Mouse (Mus musculus) stomach, embryonic 16.5 days (tissue): ENCODE data around the gene Lingo4. TPM values are rescaled to one million over a fixed set of nuclear protein-coding genes. Genes with fewer than 3 reads are reported as not detected.

Source experiments
- ATAC-seq: fragments of 200-750 bp; cut with Nextera tagmentation; 2 replicates; pipeline ENCODE4 v1.8.0; 2017; ENCODE audit warnings: moderate number of reproducible peaks, moderate TSS enrichment; ENCODE audit not compliant: insufficient read depth, low FRiP score
- H3K27ac ChIP-seq: fragments of 300-500 bp; sonication (generic); 2 replicates; pipeline ENCODE4 v1.5.1; 2014; ENCODE audit warnings: low read length
- H3K27me3 ChIP-seq: fragments of 300-500 bp; sonication (generic); 2 replicates; pipeline ENCODE4 v1.6.1; 2014; ENCODE audit warnings: low read length, control low read depth, mixed read lengths; ENCODE audit not compliant: control insufficient read depth, insufficient read depth
- H3K36me3 ChIP-seq: fragments of 300-500 bp; sonication (generic); 2 replicates; pipeline ENCODE4 v1.6.1; 2014; ENCODE audit warnings: low read length; ENCODE audit not compliant: control insufficient read depth, insufficient read depth
- H3K4me1 ChIP-seq: fragments of 300-500 bp; sonication (generic); 2 replicates; pipeline ENCODE4 v1.6.1; 2014; ENCODE audit warnings: low read length, control low read depth, mixed read lengths; ENCODE audit not compliant: control insufficient read depth, insufficient read depth
- H3K4me2 ChIP-seq: fragments of 300-500 bp; sonication (generic); 2 replicates; pipeline ENCODE4 v1.6.1; 2014; ENCODE audit warnings: low read depth, low read length, mixed read lengths
- H3K4me3 ChIP-seq: fragments of 300-500 bp; sonication (generic); replicated peaks from 2 replicates; pipeline ENCODE4 v1.5.1; 2014; ENCODE audit warnings: mild to moderate bottlenecking, low read length
- H3K9ac ChIP-seq: fragments of 300-500 bp; sonication (generic); 2 replicates; pipeline ENCODE4 v1.6.1; 2014; ENCODE audit warnings: low read length
- H3K9me3 ChIP-seq: fragments of 300-500 bp; sonication (generic); replicated peaks from 2 replicates; pipeline ENCODE4 v1.6.1; 2016; ENCODE audit warnings: low read length, control low read depth; ENCODE audit not compliant: control insufficient read depth
- WGBS: fragments of 180-500 bp; shearing (Covaris S2); extraction: QIAGEN DNeasy Blood & Tissue Kit; methylation state at CpG from one replicate; pipeline ENCODE4 v1.1.7; 2014; 5-methylcytosine and 5-hydroxymethylcytosine counted together
- polyA plus RNA-seq: library from polyadenylated mRNA; unstranded; fragments of >200 nt; fragmentation: Nextera tagmentation; extraction: Ambion mirVana; gene quantifications from 2 replicates; pipeline ENCODE4 v1.2.1, GENCODE M21; 2015

Lingo4 gene
- polyA plus RNA-seq, 1 experiment from 2014 or later: 0.44 TPM

- H3K4me3 ChIP-seq: no peak overlapping the region
- no peak overlapping the region for H3K4me2 ChIP-seq
- no peaks in the 10 kb centered on the region for H3K27me3 ChIP-seq
- peaks cover 5% of the 10 kb centered on the region for H3K4me1 ChIP-seq
- H3K9me3 ChIP-seq: no peaks in the 10 kb centered on the region
- WGBS: 27% methylated on average over 9 of the region's 9 CpGs
- H3K9ac ChIP-seq: no peak overlapping the region
- H3K27ac ChIP-seq: no peak overlapping the region
- ATAC-seq: no peak
- no peaks in the 10 kb centered on the region for H3K36me3 ChIP-seq
Observed at GRCm38 (mm10) chr3:94379831-94380510, 18.3 kb upstream of the Lingo4 start.

GRCm38 (mm10) chr3:94382308-94382707, 16.0 kb upstream of the Lingo4 start:
- Histone ChIP-seq H3K4me3 (no peak overlapping the region), H3K36me3 (no peaks in the 10 kb centered on the region), H3K4me2 (no peak overlapping the region), H3K4me1 (peaks cover 2% of the 10 kb centered on the region), H3K9me3 (no peaks in the 10 kb centered on the region), H3K27ac (no peak overlapping the region), H3K27me3 (no peaks in the 10 kb centered on the region), H3K9ac (no peak overlapping the region)
- 72% methylated on average over 5 of the region's 5 CpGs for WGBS
- ATAC-seq: no peak

- Histone ChIP-seq H3K4me2 (no peak overlapping the region), H3K36me3 (no peaks in the 10 kb centered on the region), H3K27me3 (no peaks in the 10 kb centered on the region), H3K27ac (no peak overlapping the region), H3K4me3 (no peak overlapping the region), H3K9ac (no peak overlapping the region), H3K9me3 (no peaks in the 10 kb centered on the region), H3K4me1 (no peaks in the 10 kb centered on the region)
- WGBS: 64% methylated on average over 3 of the region's 3 CpGs
- no peak for ATAC-seq
Observed at GRCm38 (mm10) chr3:94383476-94383875, 14.8 kb upstream of the Lingo4 start.

- 55% methylated on average over 4 of the region's 4 CpGs for WGBS
- no peaks in the 10 kb centered on the region for H3K9me3 ChIP-seq
- no peak for ATAC-seq
- H3K27ac ChIP-seq: no peak overlapping the region
- H3K4me3 ChIP-seq: no peak overlapping the region
- no peak overlapping the region for H3K4me2 ChIP-seq
- H3K27me3 ChIP-seq: no peaks in the 10 kb centered on the region
- no peaks in the 10 kb centered on the region for H3K36me3 ChIP-seq
- no peak overlapping the region for H3K9ac ChIP-seq
- H3K4me1 ChIP-seq: no peaks in the 10 kb centered on the region
Observed at GRCm38 (mm10) chr3:94386671-94387070, 11.6 kb upstream of the Lingo4 start.

- no peak for ATAC-seq
- Histone ChIP-seq H3K27ac (no peak overlapping the region), H3K4me2 (no peak overlapping the region), H3K4me1 (no peaks in the 10 kb centered on the region), H3K4me3 (no peak overlapping the region), H3K9ac (no peak overlapping the region), H3K9me3 (no peaks in the 10 kb centered on the region), H3K36me3 (no peaks in the 10 kb centered on the region), H3K27me3 (no peaks in the 10 kb centered on the region)
- WGBS: 92% methylated on average over 10 of the region's 10 CpGs
Observed at GRCm38 (mm10) chr3:94387391-94387790, 10.9 kb upstream of the Lingo4 start.

GRCm38 (mm10) chr3:94388047-94388446, 10.3 kb upstream of the Lingo4 start:
- no peak overlapping the region for H3K4me3 ChIP-seq
- no peak overlapping the region for H3K9ac ChIP-seq
- H3K27me3 ChIP-seq: no peaks in the 10 kb centered on the region
- H3K27ac ChIP-seq: no peak overlapping the region
- H3K9me3 ChIP-seq: no peaks in the 10 kb centered on the region
- ATAC-seq: no peak
- H3K4me1 ChIP-seq: no peaks in the 10 kb centered on the region
- no peaks in the 10 kb centered on the region for H3K36me3 ChIP-seq
- 73% methylated on average over 5 of the region's 5 CpGs for WGBS
- H3K4me2 ChIP-seq: no peak overlapping the region

GRCm38 (mm10) chr3:94389420-94389819, 8.9 kb upstream of the Lingo4 start:
- no peaks in the 10 kb centered on the region for H3K27me3 ChIP-seq
- H3K9me3 ChIP-seq: no peaks in the 10 kb centered on the region
- no peak overlapping the region for H3K27ac ChIP-seq
- no peaks in the 10 kb centered on the region for H3K4me1 ChIP-seq
- no peak overlapping the region for H3K4me2 ChIP-seq
- ATAC-seq: no peak
- no peak overlapping the region for H3K9ac ChIP-seq
- 93% methylated on average over 16 of the region's 16 CpGs for WGBS
- no peaks in the 10 kb centered on the region for H3K36me3 ChIP-seq
- H3K4me3 ChIP-seq: no peak overlapping the region

GRCm38 (mm10) chr3:94391001-94391400, 7.3 kb upstream of the Lingo4 start:
- no peak overlapping the region for H3K4me3 ChIP-seq
- ATAC-seq: no peak
- no peak overlapping the region for H3K4me2 ChIP-seq
- no peaks in the 10 kb centered on the region for H3K9me3 ChIP-seq
- H3K4me1 ChIP-seq: no peaks in the 10 kb centered on the region
- WGBS: 87% methylated on average over 5 of the region's 5 CpGs
- H3K36me3 ChIP-seq: no peaks in the 10 kb centered on the region
- H3K27ac ChIP-seq: no peak overlapping the region
- H3K27me3 ChIP-seq: no peaks in the 10 kb centered on the region
- H3K9ac ChIP-seq: no peak overlapping the region

GRCm38 (mm10) chr3:94392128-94392527, 6.2 kb upstream of the Lingo4 start:
- Histone ChIP-seq H3K27ac (no peak overlapping the region), H3K4me3 (no peak overlapping the region), H3K4me2 (no peak overlapping the region), H3K4me1 (no peaks in the 10 kb centered on the region), H3K36me3 (no peaks in the 10 kb centered on the region), H3K9me3 (no peaks in the 10 kb centered on the region), H3K27me3 (no peaks in the 10 kb centered on the region), H3K9ac (no peak overlapping the region)
- no peak for ATAC-seq
- 77% methylated on average over 2 of the region's 2 CpGs for WGBS
